Mouse (Mus musculus) urinary bladder, adult 18-20 months (tissue): ENCODE measurements around the gene Pfkl.
A peak's percentile ranks its signal among the peaks of the same experiment; 100 is the strongest.
"Not testable (repeated sequence)": the region's sequence is repeated elsewhere in the genome, so short reads cannot be mapped to it uniquely, and the experiment has no call there.

ENCODE experiments used
- DNase-seq, 2 experiments: peaks; one replicate each; pipeline ENCODE4 v3.0.0; 2022; ENCODE audit warnings: low spot score in 2 of 2, mixed read lengths in 2 of 2

Gene Pfkl

DNA sequence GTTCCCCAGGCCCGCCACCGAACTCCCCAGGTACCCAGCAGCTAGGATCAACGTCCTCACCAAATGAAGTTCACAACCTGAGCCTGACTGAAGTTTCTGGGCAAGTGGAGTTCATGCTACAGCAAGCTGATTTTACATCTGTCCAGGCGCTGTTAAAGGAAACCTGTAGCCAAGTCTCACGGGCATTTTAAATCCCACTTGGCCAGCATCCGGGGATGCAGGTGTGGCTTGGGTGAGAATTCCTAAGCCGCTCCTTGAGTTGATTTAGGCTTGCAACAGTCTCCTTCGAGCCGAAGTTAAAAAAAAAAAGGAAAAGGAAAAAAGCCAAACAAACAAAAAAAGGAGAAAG is at the start of gene Pfkl:
Gene Pfkl (minus strand): TSS at position 139 of the 349 bp plus-strand sequence.
- DNase-seq = no peak

DNA sequence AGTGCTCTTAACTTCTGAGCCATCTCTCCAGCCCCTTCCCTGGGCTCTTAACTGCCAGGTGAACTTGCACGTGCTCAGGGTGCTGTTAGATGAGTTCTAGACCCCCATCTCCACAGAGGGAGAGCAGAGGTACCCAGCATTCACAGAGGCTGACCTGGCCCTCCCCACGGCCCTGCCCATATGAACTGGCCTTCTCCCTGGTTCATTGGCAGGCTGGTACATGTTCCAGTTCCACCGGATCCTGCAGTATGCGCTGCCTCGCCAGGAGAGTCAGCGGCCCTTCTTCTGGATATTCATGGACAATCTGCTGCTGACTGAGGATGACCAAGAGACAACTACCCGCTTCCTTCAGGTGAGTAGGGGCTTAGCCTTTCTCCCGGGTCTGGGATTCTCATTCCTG is 47.2 kb upstream of the Pfkl start:
- peak; percentile 41 to 68 for DNase-seq

DNA sequence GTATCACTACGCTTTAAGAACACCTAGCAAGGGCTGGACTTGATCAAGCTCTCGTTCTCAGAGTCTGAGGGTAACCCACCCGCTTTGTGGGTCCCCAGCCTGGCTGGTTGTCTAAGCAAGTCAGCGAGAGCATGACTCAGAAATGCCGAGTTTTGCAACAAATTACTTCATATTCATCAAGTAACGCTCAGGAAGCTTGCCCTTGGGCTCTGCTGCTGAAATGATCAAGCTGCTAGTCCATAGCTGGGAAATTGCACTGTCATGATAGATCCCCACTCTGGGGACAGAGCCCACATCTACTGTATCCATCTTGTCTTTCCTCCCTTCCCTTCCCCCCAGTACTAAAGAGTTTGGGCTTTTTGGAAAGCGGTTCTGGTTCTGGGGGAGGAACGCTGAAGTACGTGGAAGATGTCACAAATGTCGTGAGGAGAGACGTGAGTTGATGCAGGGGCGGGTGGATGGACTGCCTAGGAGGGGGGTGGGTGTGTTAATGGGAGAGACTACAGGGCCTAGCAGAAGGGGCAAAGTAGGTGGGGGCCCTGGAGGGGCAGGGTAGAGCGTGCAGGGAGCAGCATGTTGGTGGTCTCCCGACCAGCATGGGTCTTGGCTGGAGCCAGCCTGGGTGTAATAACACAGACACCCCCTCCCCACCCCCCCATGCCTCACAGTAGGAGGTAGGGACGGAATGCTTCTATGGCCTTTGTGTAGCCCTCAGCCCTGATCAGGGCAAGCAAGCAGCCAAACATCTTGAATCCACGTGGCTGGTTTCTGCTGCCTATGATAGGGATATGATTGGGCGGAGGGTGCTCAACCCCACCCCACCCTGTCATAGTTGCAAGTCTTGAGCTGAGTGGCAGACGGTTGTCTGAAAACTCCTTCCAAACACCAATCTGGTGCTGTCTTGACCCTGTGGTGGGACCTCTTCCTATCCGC is 45.0 kb upstream of the Pfkl start:
- peak; percentile 32 to 56 for DNase-seq

DNA sequence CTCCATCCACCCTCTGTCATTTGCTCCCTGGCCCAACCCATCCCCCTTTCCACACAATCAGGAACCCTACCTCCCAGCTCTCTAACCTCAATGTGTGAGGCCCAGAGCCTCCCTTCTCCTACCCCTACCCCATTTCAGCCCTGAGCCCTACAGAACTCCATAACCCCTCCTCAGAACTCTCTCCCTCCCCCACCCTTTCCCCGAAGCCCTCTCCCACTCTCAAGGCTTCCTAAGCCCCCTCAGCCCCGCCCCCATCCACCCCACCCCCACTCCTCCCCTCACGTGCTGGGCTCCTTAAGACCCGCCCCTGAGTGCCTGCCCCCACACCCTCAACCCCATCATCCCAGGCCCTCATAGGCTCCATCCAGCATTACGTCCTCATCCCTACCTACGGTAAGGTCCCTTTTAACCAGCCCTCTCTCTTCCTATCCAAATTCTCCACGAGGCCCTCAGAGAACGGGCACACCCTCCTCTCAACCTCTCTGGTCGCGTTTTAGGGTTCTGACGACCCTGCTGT is 39.7 kb upstream of the Pfkl start:
- DNase-seq = no peak

DNA sequence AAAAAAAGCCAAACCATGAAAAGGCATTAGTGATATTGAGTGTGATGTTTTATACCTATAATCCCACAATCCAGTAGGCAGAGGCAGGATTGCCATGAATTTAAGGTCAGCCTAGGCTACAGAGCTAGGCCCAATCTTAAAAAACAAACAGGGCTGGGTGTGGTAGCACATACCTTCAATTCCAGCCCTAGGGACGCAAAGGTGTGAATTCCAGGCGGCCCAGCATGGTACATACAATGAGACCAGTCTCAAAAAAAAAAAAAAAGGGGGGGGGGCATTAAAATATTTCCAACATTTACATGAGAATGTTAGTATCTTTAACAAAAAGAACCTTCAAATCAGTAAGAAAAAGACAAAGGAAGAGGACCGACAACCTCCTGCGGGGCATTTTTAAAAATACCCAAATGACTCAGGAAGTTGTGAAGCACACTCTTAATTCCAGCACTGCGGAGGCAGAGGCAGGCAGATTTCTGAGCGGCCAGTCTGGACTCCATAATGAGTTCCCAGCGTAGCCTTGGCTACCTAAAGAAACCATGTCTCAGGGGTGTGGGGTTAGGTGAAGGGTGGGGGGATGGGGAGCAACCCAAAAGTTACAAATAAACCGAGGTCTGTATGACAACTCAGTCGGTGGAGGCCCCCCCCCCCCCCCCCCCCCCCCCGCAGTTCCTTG is 38.3 kb upstream of the Pfkl start:
- DNase-seq = no peak

DNA sequence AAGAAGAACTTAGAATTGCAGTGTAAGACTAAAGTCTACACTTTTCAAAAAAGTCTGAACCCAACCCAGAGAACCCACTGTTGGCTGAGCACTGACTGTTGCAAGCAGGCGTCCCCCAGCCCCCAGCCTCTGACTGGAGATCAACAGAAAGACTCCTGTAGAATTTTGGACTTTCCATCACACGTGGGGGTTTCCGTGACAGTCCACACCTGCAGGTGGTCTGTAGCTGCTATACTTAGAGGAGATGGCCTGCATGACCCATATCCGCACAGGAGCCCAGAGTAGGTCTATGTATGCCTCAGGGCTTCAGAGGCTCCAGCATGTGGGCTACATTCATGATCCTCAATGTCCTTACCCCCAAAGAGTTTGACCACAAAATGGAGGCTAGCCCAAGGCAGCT is 36.5 kb upstream of the Pfkl start:
- no peak for DNase-seq

DNA sequence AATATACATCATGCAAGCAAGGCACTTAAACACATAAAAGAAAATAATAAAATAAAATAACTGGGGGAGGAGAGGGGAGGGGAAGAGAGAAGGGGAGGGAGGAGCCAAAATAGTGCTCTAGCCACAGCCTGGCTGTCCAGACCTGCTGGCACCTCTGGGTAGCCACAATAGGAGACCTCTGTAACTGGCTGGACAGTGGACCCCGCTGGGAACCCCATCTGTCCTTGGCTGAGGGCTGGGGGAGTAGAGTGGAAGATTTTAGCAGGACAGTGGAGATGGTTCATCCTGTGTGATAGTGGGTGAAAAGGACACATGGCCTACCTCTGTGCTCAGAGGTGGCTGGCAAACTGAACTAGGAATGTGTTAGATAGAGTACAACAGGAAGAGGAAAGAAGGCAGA is 34.6 kb upstream of the Pfkl start:
- DNase-seq = no peak

DNA sequence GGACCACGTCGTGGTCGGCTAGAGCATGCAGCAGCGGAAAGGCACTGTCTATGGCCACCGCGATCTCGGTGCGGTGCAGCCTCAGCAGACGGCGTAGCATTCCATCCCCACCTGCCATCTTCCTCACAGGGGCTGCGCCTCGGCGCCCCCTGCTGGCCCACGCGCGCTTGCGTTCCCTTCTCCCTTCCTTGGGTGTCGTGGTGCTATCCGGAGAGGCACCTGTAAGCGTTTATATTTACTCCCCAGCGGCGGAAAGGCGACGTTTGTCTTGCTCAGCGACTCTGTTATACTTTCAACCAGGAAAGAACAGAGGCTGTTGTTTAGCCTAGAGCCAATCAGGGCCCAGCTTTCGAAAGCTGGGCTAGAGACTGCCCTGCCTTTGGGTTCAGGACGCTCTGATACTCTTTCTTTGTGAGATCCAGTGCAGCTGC is 33.5 kb upstream of the Pfkl start, which contains the start of gene Aire:
Gene Aire (minus strand): TSS at position 205 of the 431 bp plus-strand sequence.
- DNase-seq = peak; percentile 37 to 50

DNA sequence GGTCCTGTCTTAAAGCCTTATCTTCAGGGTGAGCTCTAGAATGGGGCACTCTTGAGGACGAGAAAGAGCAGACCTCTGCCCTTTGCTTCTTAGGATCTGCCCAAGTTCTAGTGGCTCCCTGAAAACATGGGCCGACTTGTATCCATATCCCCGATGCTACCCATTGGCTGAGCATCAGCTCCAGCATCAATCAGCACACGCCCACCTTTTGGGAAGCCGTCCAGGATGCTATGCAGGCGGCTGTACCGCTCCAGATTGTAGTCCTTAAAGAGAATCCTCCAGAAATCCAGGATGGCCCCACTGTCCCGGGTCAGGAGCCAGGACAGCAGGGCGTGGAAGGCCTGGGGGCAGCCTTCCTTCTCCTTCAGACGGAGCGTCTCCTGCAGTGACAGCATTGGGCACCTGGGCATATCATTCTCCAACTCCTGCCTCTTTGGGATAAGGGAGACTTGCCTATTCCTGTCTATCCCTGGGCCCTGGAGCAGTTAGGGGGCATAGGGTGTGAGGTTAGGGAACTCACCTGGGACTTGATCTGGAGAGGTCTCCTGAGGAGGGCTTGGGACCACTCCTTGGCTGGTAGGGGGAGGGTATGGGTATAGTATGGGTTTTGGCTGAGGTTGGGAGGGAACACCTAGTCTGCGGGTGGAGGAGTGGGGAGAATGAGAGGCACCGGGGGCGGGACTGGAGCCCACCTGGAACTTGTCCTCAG is 33.0 kb upstream of the Pfkl start:
- no peak for DNase-seq

DNA sequence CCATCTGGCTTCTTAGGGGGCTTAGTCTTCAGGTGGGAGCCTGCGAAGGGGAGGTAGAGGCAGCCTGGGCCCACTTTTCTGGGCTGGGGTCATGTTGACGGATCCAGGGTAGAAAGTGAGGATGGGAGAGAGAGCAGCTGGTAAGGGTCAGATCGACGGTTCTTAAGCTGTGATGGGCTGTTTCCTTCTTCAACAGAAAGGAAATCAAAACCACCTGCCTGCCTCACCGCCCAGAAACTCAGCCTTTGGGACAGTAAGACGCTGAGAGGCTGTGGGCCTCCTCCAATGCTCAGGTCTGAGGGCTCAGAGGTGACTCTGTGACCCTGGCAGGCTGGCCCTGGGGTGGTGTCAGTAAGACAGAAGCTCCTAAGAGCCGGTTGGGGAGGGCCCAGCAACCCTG is 32.2 kb upstream of the Pfkl start:
- DNase-seq = no peak

DNA sequence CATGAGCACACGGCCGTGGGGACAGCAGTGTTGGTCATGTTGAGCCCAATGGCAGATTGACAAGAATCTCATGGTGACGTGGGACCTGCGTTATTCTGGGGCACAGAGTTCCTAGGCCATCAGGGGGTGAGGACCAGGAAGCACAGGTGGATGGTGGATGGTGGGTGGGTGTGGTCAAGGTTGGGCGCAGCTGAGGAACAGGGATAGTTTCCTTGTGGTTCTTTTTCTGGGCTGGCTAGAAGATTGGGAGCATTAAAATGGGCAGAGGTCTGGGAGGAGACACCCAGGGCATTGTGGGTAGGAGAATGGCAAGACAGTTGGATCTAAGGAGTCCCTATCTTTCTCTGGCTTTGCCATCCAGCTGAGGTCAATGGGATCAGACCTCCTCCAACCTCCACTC is 31.8 kb upstream of the Pfkl start, which contains the start of gene Dnmt3l:
Gene Dnmt3l (plus strand): TSS at position 301 of the 400 bp plus-strand sequence.
- no peak for DNase-seq

DNA sequence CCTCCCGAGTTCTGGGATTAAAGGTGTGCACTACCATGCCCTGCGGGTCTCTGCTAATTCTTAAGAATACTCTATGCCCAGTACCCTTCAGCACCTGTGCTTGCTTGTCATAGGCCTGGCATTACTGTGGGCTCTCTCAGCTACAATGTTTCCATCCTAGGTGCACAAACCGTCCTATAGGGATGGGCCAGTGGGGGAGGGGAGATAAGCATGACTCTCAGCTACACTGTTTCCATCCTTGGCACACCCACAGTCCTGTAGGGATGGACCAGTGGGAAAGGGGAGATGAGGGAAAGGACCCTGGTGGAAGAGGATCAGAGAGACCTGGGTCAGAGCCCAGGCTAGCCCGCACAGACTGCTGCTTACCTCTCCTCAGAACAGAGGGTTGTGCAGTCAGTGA is 27.3 kb upstream of the Pfkl start:
- no peak for DNase-seq

DNA sequence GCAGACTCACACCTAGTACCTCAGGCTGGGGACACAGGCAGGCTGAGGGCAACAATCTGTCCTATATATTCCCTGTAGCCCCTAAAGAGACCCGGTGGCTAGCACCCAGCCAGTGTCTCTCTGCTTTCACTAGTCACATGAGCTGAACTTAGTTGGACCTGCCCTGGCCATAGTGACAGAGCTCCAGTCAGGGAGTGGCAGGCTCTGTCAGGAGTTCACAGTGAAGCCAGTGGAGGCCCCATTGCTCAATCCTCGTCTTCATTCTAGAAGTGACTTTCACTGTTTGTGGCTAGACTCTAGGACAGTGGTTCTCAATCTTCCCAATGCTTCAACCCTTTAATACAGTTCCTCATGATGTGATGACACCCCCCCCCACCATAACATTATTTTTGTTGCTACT is 22.1 kb upstream of the Pfkl start:
- DNase-seq = no peak

DNA sequence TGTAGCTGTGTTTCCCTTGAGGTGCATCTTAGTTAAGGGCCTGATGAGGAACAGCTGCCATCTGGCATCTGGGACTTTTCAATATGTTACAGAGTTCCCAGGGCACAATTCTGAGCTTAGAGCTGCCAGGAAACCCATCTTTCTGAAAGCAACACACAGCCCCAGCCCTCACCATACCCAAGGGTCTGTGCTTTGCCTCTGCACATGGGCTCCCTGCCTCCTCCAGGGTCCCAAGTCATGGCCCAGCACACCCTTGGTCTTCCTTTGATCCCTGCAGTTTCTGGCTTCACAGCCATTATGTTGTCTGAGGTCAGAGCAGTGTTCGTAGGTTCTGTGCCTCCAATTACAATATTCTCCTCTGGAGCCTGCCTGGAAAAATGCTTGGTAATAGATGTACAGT is 19.2 kb upstream of the Pfkl start:
- DNase-seq = no peak

DNA sequence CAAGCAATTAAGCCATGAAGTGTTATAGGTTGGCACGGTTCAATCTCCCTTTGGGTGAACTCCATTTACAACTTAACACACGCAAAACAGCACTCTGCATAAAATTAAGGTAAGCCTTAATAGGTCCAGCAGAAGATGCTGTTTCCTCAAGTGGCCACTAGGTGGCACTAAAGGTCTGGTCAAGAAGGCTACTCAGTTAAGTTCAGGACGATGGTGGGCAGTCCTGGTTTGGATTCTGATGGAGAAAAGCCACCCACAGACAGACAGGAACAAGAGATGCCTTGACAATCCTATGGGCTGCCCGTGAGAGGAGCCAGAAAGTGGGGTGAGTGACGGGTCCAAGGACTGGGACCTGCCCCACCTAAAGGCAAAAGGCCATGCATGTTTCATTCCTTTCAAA is 18.2 kb upstream of the Pfkl start:
- DNase-seq = peak; percentile 41 to 45

DNA sequence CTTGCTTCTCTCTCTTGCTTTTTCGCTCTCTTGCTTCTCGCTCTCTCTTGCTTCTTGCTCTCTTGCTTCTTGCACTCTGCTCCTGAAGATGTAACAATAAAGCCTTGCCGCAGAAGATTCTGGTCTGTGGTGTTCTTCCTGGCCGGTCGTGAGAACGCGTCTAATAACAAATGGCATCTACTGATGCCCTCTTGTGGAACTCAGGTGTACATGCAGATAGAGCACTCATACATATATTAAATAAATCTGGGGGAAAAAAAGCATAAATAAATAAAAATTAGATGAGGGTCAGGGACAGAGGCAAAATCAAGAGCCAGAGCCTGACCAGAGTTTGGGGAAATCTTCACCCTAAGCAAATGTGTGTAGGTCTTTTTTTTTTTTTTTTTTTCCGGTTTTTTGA is 15.6 kb upstream of the Pfkl start:
- not testable (repeated sequence) for DNase-seq

DNA sequence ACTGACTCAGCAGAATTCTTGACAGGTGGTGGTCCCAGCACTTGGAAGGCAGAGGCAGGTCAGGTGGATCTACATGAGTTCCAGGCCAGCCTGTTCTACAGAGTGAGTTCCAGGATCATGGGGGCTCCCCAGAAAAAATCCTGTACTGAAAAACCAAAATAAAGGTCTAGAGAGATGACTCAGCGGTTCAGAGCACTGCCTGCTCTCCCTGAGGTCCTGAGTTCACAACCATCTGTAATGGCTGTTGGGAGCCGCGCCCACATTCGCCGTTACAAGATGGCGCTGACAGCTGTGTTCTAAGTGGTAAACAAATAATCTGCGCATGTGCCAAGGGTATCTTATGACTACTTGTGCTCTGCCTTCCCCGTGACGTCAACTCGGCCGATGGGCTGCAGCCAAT is 10.1 kb upstream of the Pfkl start:
- not testable (repeated sequence) for DNase-seq

DNA sequence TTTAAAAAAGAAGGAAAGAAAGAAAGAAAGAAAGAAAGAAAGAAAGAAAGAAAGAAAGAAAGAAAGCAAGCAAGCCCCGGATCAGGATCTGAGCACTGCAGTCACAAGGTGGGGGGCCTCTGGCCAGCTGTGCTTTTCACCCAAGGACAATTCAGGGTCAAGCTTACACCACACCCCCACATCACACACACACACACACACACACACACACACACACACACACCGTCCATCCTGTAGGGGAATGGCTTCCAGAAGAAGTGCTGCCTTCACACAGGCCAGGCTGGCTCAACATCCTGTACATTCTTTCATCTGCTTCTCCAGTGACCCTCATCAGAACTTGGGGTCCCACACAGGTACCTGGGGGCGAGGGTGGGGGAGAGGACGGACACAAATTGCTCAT is 9.4 kb upstream of the Pfkl start:
- DNase-seq = no peak

DNA sequence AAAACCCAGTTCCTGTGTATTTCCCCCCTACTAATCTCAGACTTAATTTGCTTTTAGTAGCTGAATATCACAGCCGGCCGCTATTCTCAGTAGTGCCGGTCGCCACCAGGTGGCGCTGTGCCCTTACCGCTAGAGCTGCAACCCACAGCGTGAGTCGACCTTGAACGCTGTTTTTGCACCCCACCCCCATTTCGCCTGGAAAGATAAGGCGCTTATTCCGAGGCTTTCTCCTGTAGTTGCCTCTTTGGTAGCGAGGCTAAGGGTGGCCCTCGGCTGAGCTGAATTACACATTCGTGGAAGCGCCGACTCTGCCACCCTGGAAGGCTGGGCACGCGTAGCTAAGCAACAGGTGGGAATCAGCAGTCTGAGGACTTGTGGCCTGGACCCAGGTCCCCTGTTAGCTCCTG is 8.9 kb upstream of the Pfkl start:
- DNase-seq = peak; percentile 31 to 61

DNA sequence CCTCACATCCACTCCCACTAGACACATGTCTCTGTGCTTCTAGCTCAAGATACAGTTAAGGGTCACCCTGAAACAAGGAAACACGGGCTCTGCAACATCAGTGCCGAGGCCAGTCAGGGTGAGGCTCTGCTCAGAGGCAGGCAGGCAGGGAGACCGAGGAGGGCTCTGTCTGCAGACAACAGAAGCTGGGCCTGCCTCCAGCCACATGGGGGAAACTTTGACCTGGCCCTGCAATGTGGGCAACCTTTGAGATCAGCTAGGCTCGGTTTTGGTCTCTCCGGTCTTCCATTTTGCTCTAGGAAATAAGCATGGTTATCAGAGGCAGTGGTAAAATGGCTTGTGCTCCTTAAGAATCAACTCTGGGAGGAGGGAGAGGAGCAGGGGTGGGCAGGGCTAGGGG is 6.5 kb upstream of the Pfkl start:
- DNase-seq = no peak

DNA sequence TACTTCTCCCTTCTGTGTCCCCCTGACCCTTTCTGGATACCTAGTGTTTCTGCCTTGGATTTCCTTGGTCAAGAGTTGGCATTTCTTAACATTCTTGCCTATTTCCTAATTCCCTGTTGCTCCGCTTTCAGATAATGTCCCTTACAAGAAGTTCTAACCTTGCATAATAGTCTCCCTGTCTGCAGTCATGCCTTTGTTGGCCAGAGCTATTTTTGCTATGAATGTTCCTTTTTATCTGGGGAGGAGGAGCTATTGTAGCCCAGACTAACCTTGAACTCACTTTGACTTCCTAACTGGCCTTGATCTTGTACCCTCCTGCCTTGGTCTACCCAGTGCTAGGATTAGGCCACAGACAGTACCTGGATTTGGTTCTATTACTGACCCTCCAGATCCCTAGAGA is 5.6 kb upstream of the Pfkl start:
- no peak for DNase-seq
